Comparison of ENCODE assay signal across 8 mouse cellular contexts in the genomic region with DNA sequence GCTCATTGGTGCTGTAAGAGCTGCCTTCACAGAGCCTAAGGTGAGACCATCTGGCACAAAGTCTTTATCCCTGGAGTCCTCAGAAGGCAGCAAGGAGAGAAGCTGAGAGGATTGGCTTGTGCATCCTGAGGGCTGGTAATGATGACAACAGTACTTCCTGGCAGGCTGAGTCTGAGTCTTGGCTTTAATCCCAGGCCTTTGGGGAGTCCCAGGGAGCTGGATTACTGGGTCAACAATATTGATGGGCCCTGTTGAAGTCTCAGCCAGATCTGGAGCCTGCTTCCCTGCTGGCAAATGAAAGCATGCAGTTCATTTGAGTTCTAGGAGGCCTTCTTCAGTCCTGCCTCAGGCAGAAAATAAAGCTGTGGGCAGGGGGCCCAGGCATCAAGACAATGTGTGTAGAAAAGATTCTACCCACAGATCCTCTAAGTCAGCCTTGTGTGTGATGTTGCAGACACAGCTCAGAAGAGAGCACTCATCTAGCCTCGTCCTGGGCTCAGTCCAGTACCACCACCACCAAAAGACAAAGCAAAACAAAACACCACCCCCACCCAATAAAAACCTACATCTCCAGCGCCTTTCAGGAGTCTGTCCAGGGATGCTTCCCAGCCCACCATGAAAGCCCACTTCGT.
DNase-seq lines count a peak whose midpoint lies in the region; ATAC-seq and TF ChIP-seq lines count a peak whose summit lies in the region.

No protein-coding gene starts in this region.

- no peak overlapping the region for H3K4me2 ChIP-seq in hindbrain, postnatal 0 days (ENCODE audit: low read depth, low read length)
- no peak overlapping the region for H3K4me2 ChIP-seq in hindbrain, embryonic 12.5 days (replicated peaks)
- no peak overlapping the region for H3K4me2 ChIP-seq in intestine, embryonic 16.5 days (ENCODE audit: low read depth, low read length)

- H3K9me3 ChIP-seq in hindbrain, postnatal 0 days (ENCODE audit: low read length) = no peaks in the 10 kb centered on the region
- H3K9me3 ChIP-seq in hindbrain, embryonic 12.5 days (replicated peaks) = no peaks in the 10 kb centered on the region
- no peaks in the 10 kb centered on the region for H3K9me3 ChIP-seq in intestine, embryonic 16.5 days (ENCODE audit: control insufficient read depth, low read length)

- ATAC-seq in hindbrain, postnatal 0 days = peak; percentile 55; the same call in 1 of the 2 replicates
- no peak for ATAC-seq in hindbrain, embryonic 12.5 days (ENCODE audit: low FRiP score)
- peak; percentile 38; the same call in 1 of the 2 replicates for ATAC-seq in intestine, embryonic 16.5 days
- ATAC-seq in granulocyte monocyte progenitor cell, adult 5-6 weeks (replicated peaks; ENCODE audit: poor library complexity, severe bottlenecking) = no peak
- no peak for ATAC-seq in inflammation-experienced regulatory T-cells, adult 6 months

- no peak overlapping the region for H3K4me3 ChIP-seq in hindbrain, postnatal 0 days (ENCODE audit: low read length)
- no peak overlapping the region for H3K4me3 ChIP-seq in hindbrain, embryonic 12.5 days
- no peak overlapping the region for H3K4me3 ChIP-seq in intestine, embryonic 16.5 days (ENCODE audit: low read length)

- no peaks in the 10 kb centered on the region for H3K36me3 ChIP-seq in hindbrain, postnatal 0 days (ENCODE audit: insufficient read depth, low read length)
- no peaks in the 10 kb centered on the region for H3K36me3 ChIP-seq in hindbrain, embryonic 12.5 days
- H3K36me3 ChIP-seq in intestine, embryonic 16.5 days (ENCODE audit: control insufficient read depth, insufficient read depth, low read length) = no peaks in the 10 kb centered on the region

- H3K27me3 ChIP-seq in hindbrain, postnatal 0 days (ENCODE audit: insufficient read depth, low read length) = no peaks in the 10 kb centered on the region
- no peaks in the 10 kb centered on the region for H3K27me3 ChIP-seq in hindbrain, embryonic 12.5 days
- H3K27me3 ChIP-seq in intestine, embryonic 16.5 days (replicated peaks; ENCODE audit: control insufficient read depth, insufficient read depth, low read length) = no peaks in the 10 kb centered on the region

- 70% methylated on average over 3 of the region's 3 CpGs for WGBS in hindbrain, postnatal 0 days
- WGBS in hindbrain, embryonic 12.5 days = 72% methylated on average over 3 of the region's 3 CpGs
- 47% methylated on average over 3 of the region's 3 CpGs for WGBS in intestine, embryonic 16.5 days

- no peaks in the 10 kb centered on the region for H3K4me1 ChIP-seq in hindbrain, postnatal 0 days (ENCODE audit: insufficient read depth, low read length)
- no peaks in the 10 kb centered on the region for H3K4me1 ChIP-seq in hindbrain, embryonic 12.5 days
- H3K4me1 ChIP-seq in intestine, embryonic 16.5 days (ENCODE audit: control insufficient read depth, insufficient read depth, low read length) = no peaks in the 10 kb centered on the region

- H3K9ac ChIP-seq in hindbrain, postnatal 0 days (replicated peaks; ENCODE audit: low read length) = no peak overlapping the region
- H3K9ac ChIP-seq in hindbrain, embryonic 12.5 days = no peak overlapping the region
- H3K9ac ChIP-seq in intestine, embryonic 16.5 days (ENCODE audit: low read depth, low read length) = no peak overlapping the region

- H3K27ac ChIP-seq in hindbrain, postnatal 0 days = no peak overlapping the region
- H3K27ac ChIP-seq in hindbrain, embryonic 12.5 days = no peak overlapping the region
- H3K27ac ChIP-seq in intestine, embryonic 16.5 days (ENCODE audit: low read length) = peak overlapping the region; percentile 13; the same call in 1 of the 2 replicates

- TF ChIP-seq CTCF in hindbrain, postnatal 0 days (IDR thresholded peaks at IDR 0.05; ENCODE audit: low read depth) = no peak

- DNase-seq in hindbrain, postnatal 0 days (ENCODE audit: low spot score) = peak; percentile 69
- DNase-seq in adipocyte (ENCODE audit: low spot score) = peak; percentile 50
- DNase-seq in cerebellum, postnatal 25 days = peak; percentile 57 to 63
- DNase-seq in right cerebral cortex, postnatal 25 days = peak; percentile 5

Comparison
In these comparisons a context has a peak if more than half of its experiments do, and no peak if none do; other contexts are left out.
1. ATAC-seq: peak in hindbrain, postnatal 0 days (single experiment) and intestine, embryonic 16.5 days (single experiment); none in hindbrain, embryonic 12.5 days (single experiment), granulocyte monocyte progenitor cell, adult 5-6 weeks (single experiment) and inflammation-experienced regulatory T-cells, adult 6 months (single experiment).
2. DNase-seq: peak in every context shown above with its lines; median percentile 69 in hindbrain, postnatal 0 days; 60 in cerebellum, postnatal 25 days; 50 in adipocyte; 5 in right cerebral cortex, postnatal 25 days.